Mouse (Mus musculus) embryo, embryonic 10.5 days (tissue): ENCODE measurements around the gene Sprtn.

Source experiments
- DNase-seq: peaks from one replicate; pipeline ENCODE4 v3.0.0-alpha.2; 2015; ENCODE audit warnings: low spot score

Sprtn gene

DNA sequence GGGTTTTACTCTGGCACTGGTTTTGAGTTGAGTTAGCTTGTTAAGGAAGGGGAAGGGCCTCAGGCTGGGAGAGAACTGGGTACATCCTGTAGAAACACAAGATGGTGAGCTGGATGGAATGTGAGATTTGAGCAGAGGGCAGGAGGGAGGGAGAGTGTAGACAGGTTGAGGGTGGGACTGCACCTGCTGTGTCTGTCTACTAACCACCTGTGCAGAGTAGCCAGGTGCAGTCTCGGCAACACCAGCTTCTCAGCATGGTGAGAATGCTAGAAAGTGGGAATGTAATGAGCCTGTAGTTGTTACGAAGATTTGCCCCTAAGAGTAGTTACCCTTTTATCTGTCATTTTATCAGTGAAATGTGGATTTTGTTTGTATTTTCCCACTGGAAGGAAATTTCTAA, 7.8 kb downstream of the Sprtn start:
- DNase-seq = no peak

DNA sequence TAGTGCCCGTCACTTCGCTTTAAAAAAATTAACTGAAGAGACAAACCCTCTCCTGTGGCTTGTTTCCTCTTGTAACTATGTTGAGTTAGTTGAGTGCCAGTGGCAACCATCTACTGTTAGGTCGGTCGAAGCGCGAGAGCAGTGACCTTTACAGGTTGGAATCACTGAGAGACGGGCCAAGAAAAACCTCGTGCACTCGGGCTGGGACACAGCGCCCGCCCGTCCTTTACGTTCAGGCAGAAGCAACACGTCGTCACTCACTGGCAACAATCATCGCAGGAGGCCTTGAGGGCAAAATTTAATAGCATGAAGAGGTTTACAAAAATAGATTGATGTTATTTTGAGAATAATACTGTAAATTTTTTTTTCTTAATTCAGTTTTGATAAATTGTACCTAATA, 12.2 kb downstream of the Sprtn start:
- no peak for DNase-seq

DNA sequence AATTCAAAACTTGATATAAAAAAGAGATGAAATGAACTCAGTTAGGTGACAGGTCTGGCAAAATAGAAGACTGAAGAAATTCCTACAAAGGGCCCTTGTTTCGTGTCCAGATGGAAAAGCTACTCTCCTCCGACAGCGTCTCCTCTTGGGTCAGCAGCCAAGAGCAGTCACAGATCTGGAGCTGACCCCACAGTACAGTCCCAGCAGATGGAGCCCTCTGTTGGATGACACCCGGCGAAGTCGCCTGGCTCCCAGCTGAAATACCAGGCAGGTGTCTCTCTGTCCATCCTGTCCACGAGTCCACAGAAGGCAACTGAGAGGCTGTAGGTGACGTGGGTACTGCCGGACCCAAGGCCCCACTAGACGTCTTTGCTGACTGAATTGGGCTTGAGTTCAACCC, 12.7 kb downstream of the Sprtn start:
- no peak for DNase-seq

DNA sequence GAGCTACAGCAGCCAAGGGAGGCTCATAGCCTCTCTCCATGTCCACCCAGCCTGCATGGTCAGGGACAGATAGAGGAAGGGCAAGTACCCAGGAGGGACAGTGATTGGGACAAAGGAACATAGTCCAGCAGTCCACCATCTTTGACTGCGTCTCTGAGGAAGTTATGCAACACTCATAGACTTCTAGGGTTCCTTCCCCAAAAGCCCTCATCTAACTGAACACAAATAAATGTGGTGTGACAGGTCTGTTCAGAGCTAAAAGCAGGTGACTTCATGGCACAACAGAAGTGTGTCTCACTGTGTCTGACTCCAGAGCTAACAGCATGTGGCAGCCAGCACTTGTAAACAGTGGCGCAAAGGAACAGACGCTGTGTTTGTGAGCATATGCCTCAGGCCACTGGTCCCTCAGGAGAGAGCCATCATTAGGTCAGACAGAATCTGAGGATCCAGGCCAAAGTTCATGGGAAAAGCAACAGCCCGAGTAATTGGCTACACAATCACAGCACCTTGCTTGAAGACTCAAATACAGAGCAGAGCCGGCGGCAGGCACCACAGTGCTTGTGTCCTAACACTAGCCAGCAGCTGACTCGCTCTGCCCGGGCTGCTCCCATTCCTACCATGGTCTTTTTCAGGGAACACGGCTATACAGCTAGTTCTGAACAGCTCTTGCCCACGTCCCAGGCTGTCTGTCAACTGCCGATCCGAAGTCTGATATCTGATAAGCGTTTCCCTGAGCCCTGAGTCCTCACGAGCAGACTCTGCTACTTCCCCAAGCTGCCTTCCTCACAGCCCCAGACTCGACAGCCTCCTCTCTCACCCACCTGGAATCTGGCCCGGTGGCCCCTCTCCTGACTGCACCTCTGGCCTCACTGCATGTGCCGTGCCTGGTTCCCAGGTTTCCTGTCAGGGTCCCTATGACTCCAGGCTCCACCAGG, 14.5 kb downstream of the Sprtn start:
- peak; percentile 15 for DNase-seq

DNA sequence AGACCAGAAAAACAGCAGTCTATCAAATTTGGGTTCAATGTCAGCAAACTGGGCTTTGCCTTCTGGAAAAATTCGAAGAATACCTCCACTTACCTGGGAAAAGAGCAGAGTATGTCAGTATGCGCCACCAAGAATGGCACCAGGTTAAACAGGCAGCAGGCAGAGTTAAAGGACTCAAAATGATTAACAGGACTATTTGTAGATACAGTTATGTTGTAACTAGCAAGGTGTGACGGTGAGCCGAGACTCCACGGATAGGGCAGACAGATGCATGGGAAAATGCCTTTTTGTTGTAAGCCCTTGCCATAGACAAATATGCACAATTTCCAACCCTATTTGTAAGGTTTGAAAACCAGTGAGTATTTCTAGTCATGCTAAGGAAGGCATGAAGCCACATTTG, 16.4 kb downstream of the Sprtn start:
- no peak for DNase-seq

DNA sequence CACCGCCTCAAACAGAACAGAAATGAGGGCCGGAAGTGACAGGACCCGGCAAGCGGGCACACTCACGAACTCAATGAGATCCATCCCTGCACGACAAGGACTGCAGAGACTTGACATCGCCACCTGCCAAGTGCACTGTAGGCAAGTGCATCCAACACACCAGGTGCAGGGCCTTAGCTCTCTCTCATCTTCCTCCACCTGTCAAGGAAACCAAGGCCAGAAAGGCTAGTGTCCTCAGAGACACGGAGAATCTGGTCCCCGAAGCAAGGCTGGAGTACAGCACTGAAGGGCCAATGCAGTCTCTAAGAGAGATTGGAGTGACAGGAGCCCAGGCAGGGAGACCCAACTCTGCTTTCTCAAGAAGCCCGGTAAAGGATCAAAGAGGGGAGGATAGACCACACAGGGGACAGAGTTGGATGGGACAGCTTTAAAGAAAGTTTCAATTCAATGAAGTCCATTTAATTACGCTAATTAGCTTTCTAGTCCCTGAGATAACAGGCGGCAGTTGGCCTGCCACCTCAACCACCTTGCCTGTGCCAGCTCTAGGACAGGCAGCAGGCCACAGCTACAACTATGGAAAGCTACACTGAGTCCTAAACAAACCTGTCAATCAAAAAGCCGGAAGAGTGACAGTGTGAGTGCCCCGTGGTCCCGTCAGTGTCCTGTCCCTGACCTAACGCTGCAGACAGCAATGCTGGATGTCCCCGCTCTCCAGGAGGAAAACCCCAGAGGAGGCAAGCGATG, 20.2 kb downstream of the Sprtn start:
- no peak for DNase-seq

DNA sequence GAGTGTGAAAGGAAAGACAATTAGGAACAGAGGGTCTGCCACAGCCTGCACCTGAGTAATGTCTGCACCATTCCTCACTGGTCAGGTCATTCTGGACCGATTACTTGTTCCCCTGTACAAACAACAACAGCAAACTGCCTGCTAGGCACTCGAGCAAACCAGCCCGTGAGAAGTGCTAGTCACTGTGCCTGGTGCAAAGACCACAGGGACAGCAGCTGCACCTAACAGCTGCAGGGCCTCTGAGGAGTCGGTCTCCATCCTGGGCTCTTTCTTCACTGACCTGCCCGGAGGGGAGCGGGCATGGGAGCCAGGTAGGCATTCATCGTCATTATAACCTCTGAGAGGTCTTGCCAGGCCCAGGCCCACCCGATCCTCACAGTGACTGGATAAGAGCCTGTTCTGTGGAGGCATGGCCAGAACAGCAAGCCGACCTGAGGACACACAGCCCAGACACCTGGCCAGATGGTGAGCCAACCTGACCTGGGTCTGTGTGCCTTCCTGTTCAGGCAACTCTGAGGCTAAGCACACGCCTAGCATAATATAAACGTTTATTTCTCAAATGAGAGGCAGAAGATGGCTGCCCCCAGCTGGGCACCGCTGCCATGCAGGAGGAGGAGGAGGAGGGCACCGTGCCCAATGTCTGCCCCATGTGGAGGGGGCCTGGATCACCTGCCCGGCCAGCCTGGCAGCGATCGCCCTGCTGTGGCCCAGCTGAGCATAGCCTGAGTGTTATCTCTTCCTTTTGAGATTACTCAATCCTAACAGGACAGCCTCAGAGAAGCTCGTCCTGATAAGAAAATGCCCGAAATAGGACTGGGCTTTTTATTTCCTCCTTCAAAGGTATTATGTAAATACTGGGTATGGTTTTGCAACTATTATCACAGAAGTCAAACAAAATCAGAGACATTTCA, 23.9 kb downstream of the Sprtn start:
- no peak for DNase-seq

DNA sequence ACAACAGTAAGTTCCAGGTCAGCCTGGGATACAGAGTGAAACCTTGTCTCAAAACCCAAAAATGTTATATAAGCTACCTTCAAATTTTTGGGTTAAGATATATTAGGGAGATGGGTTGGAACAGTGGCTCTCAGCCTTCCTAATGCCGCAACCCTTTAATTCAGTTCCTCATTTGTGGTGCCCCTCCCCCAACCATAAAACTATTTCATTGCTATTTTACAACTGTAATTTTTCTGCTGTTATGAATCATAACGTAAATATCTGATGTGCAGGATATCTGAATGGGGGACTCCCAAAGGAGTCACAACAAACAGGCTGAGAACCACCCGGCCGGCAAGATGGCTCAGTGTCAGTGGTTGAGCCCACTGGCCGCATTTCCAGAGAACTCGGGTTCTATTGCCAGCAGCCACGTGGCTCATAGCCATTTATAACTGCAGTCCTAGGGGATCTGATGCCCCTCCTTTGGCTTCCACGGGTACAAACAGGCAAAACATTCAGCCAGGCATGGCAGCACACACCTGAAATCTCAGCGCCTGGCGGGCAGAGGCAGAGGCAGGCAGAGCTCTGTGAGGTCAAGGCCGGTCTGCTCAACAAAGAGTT, 24.9 kb downstream of the Sprtn start:
- no peak for DNase-seq

DNA sequence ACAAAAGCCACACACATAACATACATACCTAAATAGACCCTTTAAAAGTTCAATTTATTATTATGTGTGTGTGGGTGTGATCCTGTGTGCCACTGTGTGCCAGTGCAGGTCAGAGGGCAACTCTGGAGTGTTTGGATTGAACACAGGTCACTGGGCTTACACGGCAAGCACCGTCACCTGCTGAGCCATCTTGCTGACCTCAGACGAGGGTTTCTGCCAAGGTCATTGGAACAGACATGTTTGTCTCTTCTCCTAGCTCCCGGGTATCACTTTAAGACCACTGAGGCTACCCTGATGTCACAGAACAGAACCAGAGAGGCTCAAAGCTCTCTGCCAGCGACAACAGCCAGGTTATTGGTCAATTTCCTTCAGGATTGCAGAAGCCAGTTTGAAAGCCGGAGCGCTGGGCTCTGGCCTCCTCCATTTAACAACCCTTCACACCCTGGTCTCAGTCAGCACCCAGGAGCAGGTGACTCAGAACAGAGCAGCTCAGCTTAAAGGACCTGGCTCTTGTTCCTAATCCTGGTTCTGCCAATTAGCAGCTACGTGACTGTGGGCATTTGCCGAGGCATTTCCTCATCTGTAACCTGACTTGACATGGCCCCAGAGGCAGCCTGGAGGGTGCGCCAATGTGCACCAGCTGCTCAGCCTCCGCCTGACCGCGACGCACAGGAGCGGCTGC, 26.4 kb downstream of the Sprtn start:
- DNase-seq = no peak

DNA sequence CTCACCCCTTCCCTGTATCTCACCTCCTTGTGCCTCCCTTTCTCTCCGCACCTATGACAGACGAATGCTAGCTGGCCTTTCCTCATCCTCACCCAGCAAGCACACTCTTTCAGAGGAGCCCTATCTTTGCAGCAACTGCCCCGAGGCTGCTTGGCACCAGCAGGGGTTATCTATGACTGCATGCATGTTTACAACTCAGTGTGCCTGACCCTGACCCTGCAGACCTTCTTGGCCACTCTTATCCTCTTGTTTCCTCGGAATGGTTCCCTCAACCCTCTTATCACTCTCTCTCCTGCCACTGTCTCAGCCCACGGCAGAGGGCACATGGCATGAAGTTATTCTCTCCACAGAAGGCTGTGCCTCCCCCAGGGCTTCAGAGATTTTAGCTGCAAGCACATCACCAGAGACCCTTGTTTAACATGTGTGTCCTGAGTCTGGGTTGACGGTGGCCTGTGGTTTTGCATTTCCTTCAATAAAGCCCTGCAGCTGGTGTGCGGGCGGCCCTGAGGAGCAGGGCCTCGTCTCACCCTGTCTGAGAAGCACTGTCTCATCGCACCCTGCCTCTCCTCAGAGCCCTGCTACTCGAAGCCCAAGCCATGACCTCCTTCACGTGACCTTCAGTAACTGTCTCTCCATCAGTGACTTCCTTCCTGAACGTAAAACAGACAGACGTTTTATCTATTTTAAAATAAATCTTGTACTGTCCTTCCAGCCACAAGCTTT, 28.0 kb downstream of the Sprtn start:
- no peak for DNase-seq

DNA sequence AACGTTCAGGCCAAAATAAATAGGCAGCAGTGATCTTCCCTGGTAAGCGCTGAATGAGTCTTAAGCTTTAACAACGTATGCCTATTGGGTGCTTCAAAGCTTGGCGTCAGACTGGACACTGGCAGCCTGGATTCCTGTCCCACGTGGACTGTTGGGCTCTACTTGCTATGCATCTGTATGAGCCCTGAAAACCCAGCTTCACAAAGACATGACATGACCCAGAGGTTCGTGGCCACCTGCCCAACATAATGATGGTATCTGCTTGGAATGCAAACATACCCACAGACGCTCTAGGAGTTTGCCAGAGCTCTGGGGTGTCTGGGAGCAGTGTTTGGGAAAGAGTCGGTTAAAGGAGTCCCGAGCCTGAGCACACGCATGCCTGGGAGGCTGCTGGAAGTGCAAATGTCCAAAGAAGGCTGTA, 28.7 kb downstream of the Sprtn start:
- DNase-seq = no peak

DNA sequence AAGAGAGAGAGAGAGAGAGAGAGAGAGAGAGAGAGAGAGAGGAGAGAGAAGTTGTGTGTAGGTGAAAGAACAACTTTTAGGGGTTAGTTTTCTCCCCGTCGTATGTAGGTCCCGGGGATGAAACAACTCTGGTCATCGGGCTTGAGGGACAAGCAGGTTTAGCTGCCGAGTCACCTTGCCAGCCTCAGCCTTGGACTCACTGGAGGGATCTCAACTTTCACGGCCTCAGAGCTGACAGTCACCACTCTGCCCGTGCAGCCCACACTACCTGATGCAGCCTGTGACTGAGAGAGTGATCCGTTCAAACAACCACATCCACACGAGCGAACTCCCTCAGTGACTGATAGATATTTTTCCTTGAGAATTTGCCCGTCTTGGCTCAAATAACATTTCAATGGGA, 31.3 kb downstream of the Sprtn start:
- no peak for DNase-seq

DNA sequence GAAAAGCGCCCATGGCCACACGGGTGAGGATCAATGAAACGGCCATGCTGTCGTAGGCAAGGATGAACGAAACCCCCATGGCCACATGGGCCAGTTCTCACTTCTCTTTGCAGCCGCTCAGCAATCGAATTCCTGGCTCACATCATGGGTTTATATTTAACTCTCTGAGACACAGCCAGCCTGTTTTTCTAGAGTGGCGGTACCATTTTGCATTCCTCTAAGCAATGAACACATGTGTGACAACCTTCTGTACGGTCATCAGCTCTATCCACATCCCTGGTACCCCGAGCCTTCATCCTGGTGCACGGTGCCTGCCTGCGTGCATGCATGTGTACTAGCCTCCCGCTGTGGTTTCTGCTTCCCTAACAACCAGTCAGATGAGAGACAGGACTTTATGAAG, 32.4 kb downstream of the Sprtn start:
- no peak for DNase-seq

DNA sequence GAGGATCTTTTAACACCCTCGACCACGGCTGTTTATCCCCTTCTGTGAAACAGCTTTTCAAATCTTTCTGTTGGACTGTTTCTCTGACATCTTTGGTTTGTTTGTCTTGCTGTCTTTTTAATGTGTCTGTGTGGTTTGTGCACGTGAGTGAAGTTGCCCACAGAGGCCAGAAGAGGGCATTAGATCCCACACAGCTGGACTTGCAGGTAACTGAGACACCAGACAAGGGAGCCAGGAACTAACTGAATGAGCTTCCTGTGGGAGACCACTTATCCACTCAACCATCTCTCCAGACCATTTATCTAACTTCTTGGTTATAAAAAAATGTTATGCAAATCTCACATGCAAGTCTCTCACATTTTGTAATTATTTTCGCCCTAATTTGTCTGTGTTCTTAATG, 33.0 kb downstream of the Sprtn start:
- no peak for DNase-seq

DNA sequence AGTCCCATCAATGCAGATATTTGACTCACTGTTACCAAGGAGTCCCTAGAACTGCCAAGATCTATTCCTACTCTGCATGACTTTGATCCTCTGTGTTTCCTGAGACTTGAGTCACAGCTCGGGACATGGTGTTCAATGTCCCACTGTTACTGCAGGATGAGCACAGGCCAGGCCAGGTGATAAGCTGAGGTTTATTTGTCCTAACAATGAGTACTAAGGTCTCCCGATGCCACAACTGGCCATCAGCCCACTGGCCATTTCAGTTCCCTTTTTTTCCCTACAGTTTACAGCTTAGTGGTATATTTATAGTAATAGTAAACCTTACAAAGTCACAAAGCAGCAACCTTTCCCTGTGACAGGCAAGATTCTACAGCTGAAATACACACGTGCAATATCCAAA, 34.7 kb downstream of the Sprtn start:
- no peak for DNase-seq

DNA sequence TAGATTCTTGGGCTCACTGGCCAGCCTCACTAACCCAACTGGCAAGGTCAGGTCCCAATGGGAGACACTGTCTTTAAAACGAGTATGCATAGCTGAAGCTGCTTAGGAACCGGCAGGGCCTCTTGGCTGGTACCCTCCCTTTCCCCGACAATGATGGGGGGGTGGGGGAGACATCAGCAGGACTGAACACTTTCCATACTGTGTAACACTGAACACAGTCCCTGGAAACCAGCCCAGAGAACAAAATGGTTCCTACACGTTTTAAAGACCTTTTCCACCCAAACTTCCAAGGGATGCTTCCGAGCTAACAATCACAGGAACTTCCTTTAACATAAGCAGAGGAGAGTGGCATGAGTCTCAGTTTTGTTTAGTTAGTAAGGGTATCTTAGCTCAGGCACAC, 37.4 kb downstream of the Sprtn start:
- no peak for DNase-seq

DNA sequence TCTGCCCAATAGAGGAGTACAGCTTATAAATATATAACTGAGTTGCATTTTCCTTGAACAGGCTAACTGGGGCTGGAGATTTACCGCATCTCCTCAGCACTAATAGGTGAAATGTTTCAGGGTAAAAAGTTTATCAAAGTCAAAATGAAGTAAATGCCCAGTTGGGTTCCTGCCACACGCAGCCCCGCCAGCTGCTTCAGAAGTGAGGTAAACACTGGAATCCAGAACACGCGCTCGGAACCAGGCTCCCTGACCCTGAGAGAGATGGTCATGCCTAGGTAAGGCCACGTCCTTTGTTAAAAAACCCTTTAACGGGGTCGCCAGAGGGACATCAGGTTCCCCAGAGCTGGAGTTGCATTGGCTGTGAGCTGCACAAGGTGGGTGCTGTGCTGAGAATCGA, 39.0 kb downstream of the Sprtn start:
- no peak for DNase-seq

DNA sequence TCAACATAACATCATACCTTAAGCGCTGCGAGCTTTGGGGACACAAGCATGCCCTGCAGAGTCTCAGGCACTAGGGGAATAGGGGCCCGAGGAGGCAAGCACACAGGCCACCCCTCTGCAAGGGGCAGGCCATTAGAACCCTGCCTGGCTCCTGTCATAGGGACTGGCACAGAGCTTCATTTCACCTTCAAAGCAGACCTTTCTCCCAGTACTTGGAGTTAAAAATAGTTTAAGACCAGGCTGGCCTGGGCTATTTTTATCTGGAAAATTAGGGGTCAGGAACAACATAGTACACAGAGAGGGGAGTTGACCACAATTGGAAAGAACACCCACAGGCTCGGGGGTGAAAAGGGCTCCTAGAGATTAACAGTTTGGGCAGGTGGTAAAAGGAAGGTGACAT, 39.6 kb downstream of the Sprtn start:
- DNase-seq = no peak

DNA sequence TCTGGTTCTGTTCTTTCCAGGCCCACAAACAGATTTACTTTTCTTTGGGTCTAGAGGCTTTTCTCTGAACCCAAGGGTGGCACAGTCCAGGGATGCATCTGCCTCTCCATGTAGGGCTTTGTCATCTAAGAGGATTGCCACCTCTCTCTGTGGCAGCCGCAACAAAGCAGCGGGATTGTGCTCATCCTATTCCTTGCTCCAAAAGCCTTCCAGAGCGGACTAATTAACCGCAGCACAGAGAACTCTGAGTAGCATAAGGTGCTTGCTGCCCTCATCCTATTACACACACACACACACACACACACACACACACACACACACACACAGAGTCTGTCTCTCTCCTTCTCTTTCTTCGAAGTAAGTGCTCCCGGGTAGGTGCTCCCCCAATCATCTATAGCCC, 46.1 kb downstream of the Sprtn start:
- no peak for DNase-seq

DNA sequence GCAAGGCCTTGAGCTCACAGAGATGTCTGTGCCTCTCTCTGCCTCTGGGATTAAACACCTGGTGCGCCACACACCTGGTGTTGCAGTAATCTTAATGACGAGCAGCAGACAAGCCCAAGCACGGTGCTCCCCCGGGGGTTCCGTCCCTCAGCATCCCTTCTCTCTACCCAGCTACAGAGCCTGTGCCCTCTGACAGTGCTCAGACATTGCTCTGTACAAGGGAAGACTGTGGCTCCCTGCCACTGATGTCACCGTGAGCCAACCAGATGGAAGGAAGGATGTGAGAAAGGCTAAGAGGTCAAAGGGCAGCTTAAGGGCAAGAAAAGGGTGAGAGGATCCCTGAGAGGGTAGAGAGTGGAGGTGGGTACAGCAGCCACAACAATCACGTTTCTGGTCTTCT, 46.7 kb downstream of the Sprtn start:
- peak; percentile 53 for DNase-seq
